Mouse (Mus musculus) midbrain, postnatal 0 days (tissue): Measurements from ENCODE around the gene Rere. TPM values are rescaled to one million over a fixed set of nuclear protein-coding genes. Genes with fewer than 3 reads are reported as not detected.

ENCODE experiments used
- ATAC-seq: fragments of 200-750 bp; cut with Nextera tagmentation; 2 replicates; pipeline ENCODE4 v1.8.0; 2017; ENCODE audit warnings: moderate number of reproducible peaks, mild to moderate bottlenecking, moderate TSS enrichment, moderate library complexity; ENCODE audit not compliant: low FRiP score
- DNase-seq: peaks from one replicate; pipeline ENCODE4 v3.0.0-alpha.2; 2015; ENCODE audit warnings: low spot score
- H3K27ac ChIP-seq: fragments of 300-500 bp; sonication (generic); 2 replicates; pipeline ENCODE4 v1.5.1; 2014; ENCODE audit warnings: low read depth, mild to moderate bottlenecking, low read length, mixed read lengths
- H3K27me3 ChIP-seq: fragments of 300-500 bp; sonication (generic); 2 replicates; pipeline ENCODE4 v1.6.1; 2014; ENCODE audit warnings: low read length, control low read depth, mixed read lengths; ENCODE audit not compliant: insufficient read depth
- H3K36me3 ChIP-seq: fragments of 300-500 bp; sonication (generic); 2 replicates; pipeline ENCODE4 v1.6.1; 2014; ENCODE audit warnings: low read length, control low read depth, mixed read lengths; ENCODE audit not compliant: insufficient read depth
- H3K4me1 ChIP-seq: fragments of 300-500 bp; sonication (generic); 2 replicates; pipeline ENCODE4 v1.6.1; 2014; ENCODE audit warnings: mild to moderate bottlenecking, control low read depth, antibody characterized with exemption, low read length, mixed read lengths; ENCODE audit not compliant: insufficient read depth
- H3K4me2 ChIP-seq: fragments of 300-500 bp; sonication (generic); 2 replicates; pipeline ENCODE4 v1.6.1; 2014; ENCODE audit warnings: low read depth, mild to moderate bottlenecking, low read length, mixed read lengths; ENCODE audit not compliant: poor library complexity, severe bottlenecking
- H3K4me3 ChIP-seq: fragments of 300-500 bp; sonication (generic); 2 replicates; pipeline ENCODE4 v1.5.1; 2014; ENCODE audit warnings: low read depth, mild to moderate bottlenecking, low read length, moderate library complexity
- H3K9ac ChIP-seq: fragments of 300-500 bp; sonication (generic); replicated peaks from 2 replicates; pipeline ENCODE4 v1.6.1; 2014; ENCODE audit warnings: mild to moderate bottlenecking, low read length, moderate library complexity, mixed read lengths; ENCODE audit not compliant: poor library complexity, severe bottlenecking
- H3K9me3 ChIP-seq: fragments of 300-500 bp; sonication (generic); 2 replicates; pipeline ENCODE4 v1.6.1; 2016; ENCODE audit warnings: low read length, control low read depth
- CTCF ChIP-seq: IDR thresholded peaks from 2 replicates; pipeline ENCODE4 v1.5.1; 2016; ENCODE audit warnings: antibody characterized with exemption, mild to moderate bottlenecking
- WGBS: fragments of 180-500 bp; shearing (Covaris S2); extraction: QIAGEN DNeasy Blood & Tissue Kit; methylation state at CpG from one replicate; pipeline ENCODE4 v1.1.7; 2014; 5-methylcytosine and 5-hydroxymethylcytosine counted together
- polyA plus RNA-seq: library from polyadenylated mRNA; unstranded; fragments of >200 nt; fragmentation: Nextera tagmentation; extraction: Ambion mirVana; gene quantifications from 2 replicates; pipeline ENCODE4 v1.2.1, GENCODE M21; 2015
- total RNA-seq: library from RNA; depleted of rRNA; stranded (reverse); fragments of >200 nt; gene quantifications from 2 replicates; pipeline ENCODE4 v1.2.3, GENCODE M21; 2014

The Rere gene
- total and polyA plus RNA-seq, 2 experiments from 2014 or later: 22.7 to 36.8 TPM

- peak; percentile 83 for ATAC-seq
Observed at GRCm38 (mm10) chr4:150257252-150258204, 23.9 kb upstream of the Rere start.

GRCm38 (mm10) chr4:150258388-150258787 lies 23.1 kb upstream of the Rere start:
- DNase-seq (peak; percentile 54), ATAC-seq (no peak)
- no peak overlapping the region; the same call in 1 of the 2 replicates for H3K9ac ChIP-seq
- no peak for TF ChIP-seq CTCF
- no peaks in the 10 kb centered on the region for H3K27me3 ChIP-seq
- H3K36me3 ChIP-seq: no peaks in the 10 kb centered on the region
- H3K27ac ChIP-seq: peak overlapping the region; percentile 51; the same call in 1 of the 2 replicates
- 49% methylated on average over 14 of the region's 14 CpGs for WGBS
- no peak overlapping the region for H3K4me3 ChIP-seq
- H3K4me2 ChIP-seq: no peak overlapping the region
- H3K9me3 ChIP-seq: no peaks in the 10 kb centered on the region
- peaks cover 7% of the 10 kb centered on the region; the same call in 1 of the 2 replicates for H3K4me1 ChIP-seq

More at GRCm38 (mm10) chr4:150257252-150258204, 23.9 kb upstream of the Rere start:
- Histone ChIP-seq H3K4me1 (peaks cover 7% of the 10 kb centered on the region; the same call in 1 of the 2 replicates), H3K4me2 (no peak overlapping the region), H3K36me3 (no peaks in the 10 kb centered on the region), H3K27me3 (no peaks in the 10 kb centered on the region), H3K4me3 (no peak overlapping the region), H3K27ac (0 out of 2 replicates have a peak overlapping the region, but pooled peaks have one; percentile 51), H3K9ac (no peak overlapping the region; the same call in 1 of the 2 replicates), H3K9me3 (no peaks in the 10 kb centered on the region)
- TF ChIP-seq CTCF: peak; percentile 88
- peak; percentile 92 for DNase-seq
- 42% methylated on average over 20 of the region's 20 CpGs for WGBS

GRCm38 (mm10) chr4:150259577-150259976 lies 21.9 kb upstream of the Rere start:
- H3K9me3 ChIP-seq: no peaks in the 10 kb centered on the region
- no peaks in the 10 kb centered on the region for H3K36me3 ChIP-seq
- no peak overlapping the region for H3K27ac ChIP-seq
- no peak overlapping the region for H3K9ac ChIP-seq
- no peak overlapping the region for H3K4me3 ChIP-seq
- no peak overlapping the region for H3K4me2 ChIP-seq
- no peak for TF ChIP-seq CTCF
- ATAC-seq: no peak
- H3K27me3 ChIP-seq: no peaks in the 10 kb centered on the region
- H3K4me1 ChIP-seq: peaks cover 7% of the 10 kb centered on the region; the same call in 1 of the 2 replicates
- 94% methylated on average over 7 of the region's 7 CpGs for WGBS
- DNase-seq: no peak

GRCm38 (mm10) chr4:150260111-150260510 lies 21.3 kb upstream of the Rere start:
- Histone ChIP-seq H3K4me3 (no peak overlapping the region), H3K27ac (no peak overlapping the region), H3K4me1 (peaks cover 7% of the 10 kb centered on the region; the same call in 1 of the 2 replicates), H3K9me3 (no peaks in the 10 kb centered on the region), H3K9ac (no peak overlapping the region), H3K27me3 (no peaks in the 10 kb centered on the region), H3K4me2 (no peak overlapping the region), H3K36me3 (no peaks in the 10 kb centered on the region)
- no peak for DNase-seq
- ATAC-seq: no peak
- WGBS: 33% methylated on average over 7 of the region's 7 CpGs
- TF ChIP-seq CTCF: no peak

GRCm38 (mm10) chr4:150260745-150261144 lies 20.7 kb upstream of the Rere start:
- no peaks in the 10 kb centered on the region for H3K27me3 ChIP-seq
- no peak overlapping the region for H3K4me2 ChIP-seq
- H3K36me3 ChIP-seq: no peaks in the 10 kb centered on the region
- H3K27ac ChIP-seq: no peak overlapping the region
- H3K4me1 ChIP-seq: peaks cover 7% of the 10 kb centered on the region; the same call in 1 of the 2 replicates
- peak; percentile 67 for TF ChIP-seq CTCF
- no peak for ATAC-seq
- 29% methylated on average over 6 of the region's 6 CpGs for WGBS
- peak; percentile 60 for DNase-seq
- H3K9me3 ChIP-seq: no peaks in the 10 kb centered on the region
- H3K4me3 ChIP-seq: no peak overlapping the region
- H3K9ac ChIP-seq: no peak overlapping the region

- Histone ChIP-seq H3K9ac (no peak overlapping the region), H3K4me2 (no peak overlapping the region), H3K9me3 (no peaks in the 10 kb centered on the region), H3K27ac (no peak overlapping the region), H3K4me1 (peaks cover 7% of the 10 kb centered on the region; the same call in 1 of the 2 replicates), H3K27me3 (no peaks in the 10 kb centered on the region), H3K4me3 (no peak overlapping the region), H3K36me3 (no peaks in the 10 kb centered on the region)
- DNase-seq: no peak
- no peak for ATAC-seq
- WGBS: 77% methylated on average over 8 of the region's 8 CpGs
- TF ChIP-seq CTCF: no peak
Observed at GRCm38 (mm10) chr4:150262301-150262700, 19.1 kb upstream of the Rere start.
